In the genomic region with DNA sequence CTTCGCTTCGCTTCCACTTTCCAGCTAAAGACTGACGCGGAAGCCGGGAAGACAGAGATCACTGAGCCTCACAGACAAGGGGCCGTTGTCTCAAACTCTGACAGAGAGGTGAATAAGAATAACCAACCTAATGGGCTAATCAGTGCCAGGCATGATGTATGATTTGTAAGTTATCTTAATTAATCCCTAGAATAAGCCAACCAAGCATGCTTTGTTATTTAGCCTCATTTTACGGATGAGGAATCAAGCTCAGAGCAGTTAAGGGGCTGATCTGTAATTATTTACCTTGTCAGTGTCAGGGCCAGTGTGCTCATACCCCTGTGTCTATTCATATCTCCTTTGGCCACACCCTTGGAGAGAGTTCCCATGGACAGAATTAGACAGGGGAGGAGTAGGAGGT, we compare ENCODE assay signal across 26 mouse cellular contexts. TPM values are rescaled to one million over a fixed set of nuclear protein-coding genes. Genes with fewer than 3 reads are reported as not detected.
"Had no signal": no experiment of that assay in that cellular context is flagged by ENCODE, and none has a peak within 500 bp of the region (broad histone marks: within the 10 kb centered on the region; RNA-seq: fewer than 3 reads in every experiment).

No protein-coding gene starts in this region.

- DNase-seq: gastrocnemius, adult 2 months; gastrocnemius, postnatal 10 days; gastrocnemius, postnatal 25 days; heart, adult 18-20 months; heart, postnatal 10 days; heart, postnatal 4 days; kidney, adult 2 months; kidney, postnatal 10 days; kidney, postnatal 25 days; liver; liver, embryonic 13.5 days had no signal

- ATAC-seq: hindbrain, embryonic 16.5 days; inflammation-experienced regulatory T-cells, adult 6 months; intestine, embryonic 15.5 days; intestine, postnatal 0 days had no signal

- H3K27me3 ChIP-seq: hindbrain, embryonic 12.5 days; intestine, embryonic 15.5 days; limb, embryonic 12.5 days; liver, embryonic 13.5 days had no signal

- H3K9me3 ChIP-seq: heart, embryonic 10.5 days; heart, embryonic 12.5 days; intestine, embryonic 15.5 days; limb, embryonic 10.5 days; liver, embryonic 13.5 days had no signal

- H3K4me1 ChIP-seq: heart, embryonic 12.5 days; hindbrain, embryonic 12.5 days; intestine, embryonic 15.5 days; liver, embryonic 13.5 days had no signal

- H3K27ac ChIP-seq: gastrocnemius, adult 2 months; heart, embryonic 10.5 days; hindbrain, embryonic 10.5 days; hindbrain, embryonic 12.5 days; hindbrain, embryonic 14.5 days; intestine, embryonic 15.5 days; layer of hippocampus, adult 2 months; left cerebral cortex, adult 2 months; limb, embryonic 10.5 days; limb, embryonic 12.5 days; liver, embryonic 13.5 days had no signal

- H3K4me2 ChIP-seq: heart, embryonic 12.5 days; hindbrain, embryonic 12.5 days; hindbrain, embryonic 14.5 days; intestine, embryonic 15.5 days; limb, embryonic 12.5 days; liver, embryonic 11.5 days; liver, embryonic 13.5 days had no signal

- H3K4me3 ChIP-seq: gastrocnemius, adult 2 months; heart, embryonic 10.5 days; heart, embryonic 12.5 days; hindbrain, embryonic 10.5 days; hindbrain, embryonic 12.5 days; intestine, embryonic 15.5 days; layer of hippocampus, adult 2 months; left cerebral cortex, adult 2 months; limb, embryonic 10.5 days; limb, embryonic 12.5 days; liver, embryonic 13.5 days had no signal

- H3K36me3 ChIP-seq: heart, embryonic 10.5 days; heart, embryonic 12.5 days; hindbrain, embryonic 10.5 days; hindbrain, embryonic 12.5 days; intestine, embryonic 15.5 days; limb, embryonic 10.5 days; limb, embryonic 12.5 days; liver, embryonic 13.5 days had no signal

- H3K9ac ChIP-seq: heart, embryonic 12.5 days; hindbrain, embryonic 12.5 days; hindbrain, embryonic 14.5 days; intestine, embryonic 15.5 days; limb, embryonic 12.5 days; liver, embryonic 13.5 days had no signal

RNA-seq across cellular contexts. Expression of gene Npffr1, which starts 19.0 kb away (rescaled TPM):
- polyA plus RNA-seq: heart, embryonic 16.5 days; inflammation-experienced regulatory T-cells, adult 6 months; limb, embryonic 10.5 days; liver, embryonic 11.5 days had no signal
